Mouse (Mus musculus): ENCODE results near the gene Isyna1.

- TF ChIP-seq MAFK (IDR thresholded peaks at IDR 0.05; ENCODE audit: insufficient read depth, low read depth, low read length) = no peak
- no peak for TF ChIP-seq ZNF384 (IDR thresholded peaks at IDR 0.05; ENCODE audit: low read depth, low read length)
- TF ChIP-seq ZC3H11A (IDR thresholded peaks at IDR 0.05; ENCODE audit: borderline replicate concordance, low read depth, low read length) = no peak
- no peak for TF ChIP-seq CHD2 (IDR thresholded peaks at IDR 0.05; ENCODE audit: low read depth, low read length)
- TF ChIP-seq HCFC1 (IDR thresholded peaks at IDR 0.05; ENCODE audit: borderline replicate concordance, insufficient read depth, low read length) = no peak
These were observed 51.5 kb downstream of the Isyna1 start for GRCm38 (mm10) chr8:70645501-70646224.
